Mouse (Mus musculus) hindbrain, embryonic 14.5 days (tissue): ENCODE data around the gene Ice1. TPM values are rescaled to one million over a fixed set of nuclear protein-coding genes. Genes with fewer than 3 reads are reported as not detected.
A peak's percentile ranks its signal among the peaks of the same experiment; 100 is the strongest.

Source experiments
- ATAC-seq: fragments of 200-750 bp; cut with Nextera tagmentation; 2 replicates; pipeline ENCODE4 v1.8.0; 2017; ENCODE audit warnings: moderate number of reproducible peaks, mild to moderate bottlenecking, moderate TSS enrichment, moderate library complexity; ENCODE audit not compliant: low FRiP score
- DNase-seq: peaks from one replicate; pipeline ENCODE4 v3.0.0-alpha.2; 2015; ENCODE audit warnings: low spot score
- H3K27ac ChIP-seq: fragments of 300-500 bp; sonication (generic); 2 replicates; pipeline ENCODE4 v1.5.1; 2014; ENCODE audit warnings: mild to moderate bottlenecking, moderate library complexity
- H3K27me3 ChIP-seq: fragments of 300-500 bp; sonication (generic); 2 replicates; pipeline ENCODE4 v1.6.1; 2014; ENCODE audit warnings: mild to moderate bottlenecking, low read length, mixed read lengths; ENCODE audit not compliant: control insufficient read depth, insufficient read depth
- H3K36me3 ChIP-seq: fragments of 300-500 bp; sonication (generic); replicated peaks from 2 replicates; pipeline ENCODE4 v1.6.1; 2014; ENCODE audit not compliant: control insufficient read depth, insufficient read depth
- H3K4me1 ChIP-seq: fragments of 300-500 bp; sonication (generic); replicated peaks from 2 replicates; pipeline ENCODE4 v1.6.1; 2014; ENCODE audit warnings: antibody characterized with exemption, low read length, mixed read lengths; ENCODE audit not compliant: control insufficient read depth, insufficient read depth
- H3K4me2 ChIP-seq: fragments of 300-500 bp; sonication (generic); replicated peaks from 2 replicates; pipeline ENCODE4 v1.6.1; 2014; ENCODE audit warnings: mild to moderate bottlenecking, moderate library complexity
- H3K4me3 ChIP-seq: fragments of 300-500 bp; sonication (generic); replicated peaks from 2 replicates; pipeline ENCODE4 v1.5.1; 2014; ENCODE audit warnings: mild to moderate bottlenecking, low read length
- H3K9ac ChIP-seq: fragments of 300-500 bp; sonication (generic); 2 replicates; pipeline ENCODE4 v1.6.1; 2014
- H3K9me3 ChIP-seq: fragments of 300-500 bp; sonication (generic); 2 replicates; pipeline ENCODE4 v1.6.1; 2016; ENCODE audit warnings: low read length; ENCODE audit not compliant: control insufficient read depth
- WGBS: fragments of 180-500 bp; shearing (Covaris S2); extraction: QIAGEN DNeasy Blood & Tissue Kit; methylation state at CpG from one replicate; pipeline ENCODE4 v1.1.7; 2014; 5-methylcytosine and 5-hydroxymethylcytosine counted together
- polyA plus RNA-seq: library from polyadenylated mRNA; unstranded; fragments of >200 nt; fragmentation: Nextera tagmentation; extraction: Ambion mirVana; gene quantifications from 2 replicates; pipeline ENCODE4 v1.2.1, GENCODE M21; 2014

Ice1 gene
- polyA plus RNA-seq, 1 experiment from 2014 or later: 47.9 TPM

GRCm38 (mm10) chr13:70659715-70660114, 22.3 kb upstream of the Ice1 start:
- Histone ChIP-seq H3K4me3 (no peak overlapping the region), H3K4me2 (no peak overlapping the region), H3K36me3 (no peaks in the 10 kb centered on the region), H3K9ac (no peak overlapping the region), H3K27ac (no peak overlapping the region), H3K9me3 (no peaks in the 10 kb centered on the region), H3K27me3 (no peaks in the 10 kb centered on the region), H3K4me1 (no peaks in the 10 kb centered on the region)
- no peak for ATAC-seq
- WGBS: 76% methylated on average over 4 of the region's 4 CpGs
- DNase-seq: no peak

GRCm38 (mm10) chr13:70656741-70657140, 19.3 kb upstream of the Ice1 start:
- Histone ChIP-seq H3K36me3 (no peaks in the 10 kb centered on the region), H3K4me3 (no peak overlapping the region), H3K27ac (no peak overlapping the region), H3K9me3 (no peaks in the 10 kb centered on the region), H3K9ac (no peak overlapping the region), H3K27me3 (no peaks in the 10 kb centered on the region), H3K4me1 (no peaks in the 10 kb centered on the region), H3K4me2 (no peak overlapping the region)
- ATAC-seq (no peak), DNase-seq (no peak)
- 55% methylated on average over 4 of the region's 4 CpGs for WGBS

- no peak for DNase-seq
- Histone ChIP-seq H3K27ac (no peak overlapping the region), H3K36me3 (no peaks in the 10 kb centered on the region), H3K27me3 (no peaks in the 10 kb centered on the region), H3K4me3 (no peak overlapping the region), H3K4me1 (no peaks in the 10 kb centered on the region), H3K9ac (no peak overlapping the region), H3K4me2 (no peak overlapping the region), H3K9me3 (no peaks in the 10 kb centered on the region)
- no peak for ATAC-seq
- 74% methylated on average over 8 of the region's 8 CpGs for WGBS
Measured at GRCm38 (mm10) chr13:70656329-70656728, 18.9 kb upstream of the Ice1 start.

GRCm38 (mm10) chr13:70655570-70655969, 18.1 kb upstream of the Ice1 start:
- WGBS: 82% methylated on average over 12 of the region's 12 CpGs
- H3K4me2 ChIP-seq: no peak overlapping the region
- H3K4me3 ChIP-seq: no peak overlapping the region
- ATAC-seq (no peak), DNase-seq (no peak)
- no peaks in the 10 kb centered on the region for H3K4me1 ChIP-seq
- H3K36me3 ChIP-seq: no peaks in the 10 kb centered on the region
- no peaks in the 10 kb centered on the region for H3K9me3 ChIP-seq
- no peaks in the 10 kb centered on the region for H3K27me3 ChIP-seq
- no peak overlapping the region for H3K27ac ChIP-seq
- no peak overlapping the region for H3K9ac ChIP-seq

- no peaks in the 10 kb centered on the region for H3K9me3 ChIP-seq
- no peak for ATAC-seq
- no peak overlapping the region for H3K27ac ChIP-seq
- H3K4me2 ChIP-seq: no peak overlapping the region
- H3K27me3 ChIP-seq: no peaks in the 10 kb centered on the region
- H3K36me3 ChIP-seq: no peaks in the 10 kb centered on the region
- no peaks in the 10 kb centered on the region for H3K4me1 ChIP-seq
- H3K4me3 ChIP-seq: no peak overlapping the region
- no peak overlapping the region for H3K9ac ChIP-seq
- DNase-seq: peak; percentile 18
- WGBS: 66% methylated on average over 5 of the region's 5 CpGs
Measured at GRCm38 (mm10) chr13:70654091-70654770, 16.8 kb upstream of the Ice1 start.

GRCm38 (mm10) chr13:70653457-70653856, 16.0 kb upstream of the Ice1 start:
- 83% methylated on average over 2 of the region's 2 CpGs for WGBS
- no peak for DNase-seq
- Histone ChIP-seq H3K9me3 (no peaks in the 10 kb centered on the region), H3K9ac (no peak overlapping the region), H3K4me2 (no peak overlapping the region), H3K27me3 (no peaks in the 10 kb centered on the region), H3K36me3 (no peaks in the 10 kb centered on the region), H3K4me3 (no peak overlapping the region), H3K4me1 (no peaks in the 10 kb centered on the region), H3K27ac (no peak overlapping the region)
- no peak for ATAC-seq

GRCm38 (mm10) chr13:70650011-70650436, 12.6 kb upstream of the Ice1 start:
- H3K9me3 ChIP-seq: no peaks in the 10 kb centered on the region
- no peak overlapping the region for H3K27ac ChIP-seq
- H3K4me1 ChIP-seq: no peaks in the 10 kb centered on the region
- H3K27me3 ChIP-seq: no peaks in the 10 kb centered on the region
- WGBS: 78% methylated on average over 3 of the region's 3 CpGs
- H3K9ac ChIP-seq: no peak overlapping the region
- H3K4me3 ChIP-seq: no peak overlapping the region
- H3K4me2 ChIP-seq: no peak overlapping the region
- ATAC-seq (no peak), DNase-seq (peak; percentile 16)
- no peaks in the 10 kb centered on the region for H3K36me3 ChIP-seq

- Histone ChIP-seq H3K36me3 (no peaks in the 10 kb centered on the region), H3K4me3 (no peak overlapping the region), H3K27ac (no peak overlapping the region), H3K9me3 (no peaks in the 10 kb centered on the region), H3K27me3 (no peaks in the 10 kb centered on the region), H3K4me2 (no peak overlapping the region), H3K9ac (no peak overlapping the region), H3K4me1 (no peaks in the 10 kb centered on the region)
- DNase-seq: peak; percentile 23
- ATAC-seq: no peak
- 68% methylated on average over 10 of the region's 10 CpGs for WGBS
Measured at GRCm38 (mm10) chr13:70645968-70646505, 8.6 kb upstream of the Ice1 start.

GRCm38 (mm10) chr13:70644083-70644462, 6.6 kb upstream of the Ice1 start:
- no peak overlapping the region for H3K4me2 ChIP-seq
- no peak for DNase-seq
- ATAC-seq: no peak
- H3K4me1 ChIP-seq: no peaks in the 10 kb centered on the region
- H3K36me3 ChIP-seq: no peaks in the 10 kb centered on the region
- 54% methylated on average over 3 of the region's 3 CpGs for WGBS
- no peaks in the 10 kb centered on the region for H3K9me3 ChIP-seq
- no peak overlapping the region for H3K27ac ChIP-seq
- H3K9ac ChIP-seq: no peak overlapping the region
- H3K27me3 ChIP-seq: no peaks in the 10 kb centered on the region
- no peak overlapping the region for H3K4me3 ChIP-seq
